Mouse (Mus musculus) myocyte (in vitro differentiated cells): ENCODE results near the gene Fbxo42.

ENCODE experiments used
- MAX ChIP-seq: IDR thresholded peaks from one replicate; pipeline ENCODE4 v1.6.1; 2011; ENCODE audit warnings: low read depth, mild to moderate bottlenecking, control low read depth
- MYOD1 ChIP-seq, 3 experiments: IDR thresholded peaks; one replicate each; pipeline ENCODE4 v1.6.1; 2011; ENCODE audit warnings: control low read depth in 2 of 3, low read depth in 2 of 3, mild to moderate bottlenecking in 2 of 3, moderate library complexity in 1 of 3; ENCODE audit not compliant: insufficient read length in 2 of 3, control insufficient read depth in 1 of 3
- MYOG ChIP-seq, 3 experiments: IDR thresholded peaks; one replicate each; pipeline ENCODE4 v1.6.1; 2011; ENCODE audit warnings: control low read depth in 2 of 3, low read depth in 2 of 3, mild to moderate bottlenecking in 2 of 3; ENCODE audit not compliant: insufficient read length in 2 of 3, control insufficient read depth in 1 of 3, insufficient read depth in 1 of 3
- POLR2A ChIP-seq: IDR thresholded peaks from one replicate; pipeline ENCODE4 v1.6.1; 2011; ENCODE audit warnings: low read depth, mild to moderate bottlenecking, control low read depth, moderate library complexity; ENCODE audit not compliant: insufficient read length
- POLR2AphosphoS2 ChIP-seq: IDR thresholded peaks from one replicate; pipeline ENCODE4 v1.6.1; 2011; ENCODE audit warnings: low read depth, control low read depth; ENCODE audit not compliant: insufficient read length
- TCF12 ChIP-seq: IDR thresholded peaks from one replicate; pipeline ENCODE4 v1.6.1; 2011; ENCODE audit warnings: mild to moderate bottlenecking, control low read depth; ENCODE audit not compliant: poor library complexity, insufficient read depth, severe bottlenecking
- TCF3 ChIP-seq: IDR thresholded peaks from one replicate; pipeline ENCODE4 v1.6.1; 2011; ENCODE audit warnings: low read depth, control low read depth; ENCODE audit not compliant: insufficient read length
- USF1 ChIP-seq: IDR thresholded peaks from one replicate; pipeline ENCODE4 v1.6.1; 2011; ENCODE audit warnings: low read depth, mild to moderate bottlenecking, control low read depth, moderate library complexity

GRCm38 (mm10) chr4:141221848-141222247 lies 74.1 kb downstream of the Fbxo42 start:
- no peak for TF ChIP-seq POLR2A
- TF ChIP-seq MYOG (IDR thresholded peaks at IDR 0.05; ENCODE audit: control insufficient read depth in 1 of 3, insufficient read depth in 1 of 3, insufficient read length in 2 of 3, low read depth in 2 of 3): no peak
- TF ChIP-seq POLR2AphosphoS2: no peak
- no peak for TF ChIP-seq TCF12
- TF ChIP-seq MAX: no peak
- TF ChIP-seq USF1: no peak
- no peak for TF ChIP-seq MYOD1 (IDR thresholded peaks at IDR 0.05; ENCODE audit: control insufficient read depth in 1 of 3, insufficient read length in 2 of 3, low read depth in 2 of 3)
- TF ChIP-seq TCF3: no peak
